Mouse (Mus musculus): ENCODE data around the gene Chd5.

DNA sequence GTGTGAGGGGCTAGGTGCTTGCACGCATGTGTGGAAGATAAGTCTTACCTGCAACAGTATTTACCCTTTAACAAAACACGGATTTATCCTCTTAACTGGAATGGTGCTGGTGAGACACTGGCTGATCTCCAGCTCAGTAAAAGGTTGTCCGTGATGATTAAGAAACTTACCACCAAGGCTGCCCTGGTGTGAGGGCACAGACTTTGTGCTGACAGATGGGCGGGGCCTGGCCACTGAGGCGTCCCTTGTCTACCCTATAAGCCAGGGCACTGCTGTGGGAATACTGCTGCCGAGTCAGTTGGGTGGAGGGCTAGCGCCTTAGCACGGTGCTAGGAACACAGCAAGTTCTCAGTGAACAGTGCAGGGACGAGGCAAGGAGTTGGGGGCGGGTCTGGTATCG lies 36.4 kb upstream of the Chd5 start:
- TF ChIP-seq CTCF (IDR thresholded peaks at IDR 0.05; ENCODE audit: low read depth) (no peak), EP300 (IDR thresholded peaks at IDR 0.05; ENCODE audit: low read depth) (no peak)

Measured in heart, postnatal 0 days (tissue).